Mouse (Mus musculus): Measurements from ENCODE around the gene Idh1.

Idh1 gene

GRCm38 (mm10) chr1:65176171-65176570 is 10.1 kb downstream of the Idh1 start:
- DNase-seq = no peak

GRCm38 (mm10) chr1:65173716-65174115 is 12.6 kb downstream of the Idh1 start:
- DNase-seq = no peak

GRCm38 (mm10) chr1:65171579-65171978 is 14.7 kb downstream of the Idh1 start:
- DNase-seq = no peak

DNA sequence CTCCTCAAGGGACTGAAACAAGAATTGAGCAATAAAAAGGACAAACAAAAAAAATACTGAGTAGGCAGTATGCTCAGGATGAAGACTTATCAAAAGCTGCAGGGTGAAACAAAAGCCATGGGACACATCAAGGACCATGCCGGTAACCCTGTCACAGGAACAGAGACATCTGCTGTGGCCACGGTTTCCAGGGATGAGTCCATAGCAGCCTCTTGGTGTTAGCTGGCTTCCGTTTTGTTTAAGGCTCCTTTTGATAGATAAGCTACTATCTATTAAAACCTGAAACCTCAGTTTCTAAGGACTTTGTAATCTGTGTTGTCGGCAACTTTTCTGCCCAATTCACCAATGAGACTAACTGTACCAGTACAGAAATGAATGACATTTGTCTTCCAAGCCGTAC is 16.4 kb downstream of the Idh1 start:
- DNase-seq = no peak

DNA sequence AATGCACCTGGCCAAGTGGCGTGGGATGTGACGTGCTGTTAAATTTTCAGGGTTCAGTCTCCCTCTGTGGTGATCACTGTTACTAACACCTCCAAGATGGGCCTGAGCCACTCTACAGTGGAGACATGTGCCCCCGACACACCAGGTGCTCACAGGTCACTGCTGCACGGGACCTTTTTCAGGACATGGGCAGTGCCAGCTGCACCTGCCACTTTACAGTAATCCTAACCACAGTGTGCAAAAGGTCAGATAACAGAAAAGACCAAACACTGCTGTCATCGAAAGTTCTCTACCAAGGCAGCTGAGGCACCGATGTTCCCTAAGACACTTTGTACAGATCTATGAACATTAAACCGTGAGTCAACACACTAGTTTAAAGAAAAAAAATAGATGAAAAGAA is 16.8 kb downstream of the Idh1 start:
- no peak for DNase-seq

GRCm38 (mm10) chr1:65167496-65167895 is 18.8 kb downstream of the Idh1 start:
- no peak for DNase-seq

DNA sequence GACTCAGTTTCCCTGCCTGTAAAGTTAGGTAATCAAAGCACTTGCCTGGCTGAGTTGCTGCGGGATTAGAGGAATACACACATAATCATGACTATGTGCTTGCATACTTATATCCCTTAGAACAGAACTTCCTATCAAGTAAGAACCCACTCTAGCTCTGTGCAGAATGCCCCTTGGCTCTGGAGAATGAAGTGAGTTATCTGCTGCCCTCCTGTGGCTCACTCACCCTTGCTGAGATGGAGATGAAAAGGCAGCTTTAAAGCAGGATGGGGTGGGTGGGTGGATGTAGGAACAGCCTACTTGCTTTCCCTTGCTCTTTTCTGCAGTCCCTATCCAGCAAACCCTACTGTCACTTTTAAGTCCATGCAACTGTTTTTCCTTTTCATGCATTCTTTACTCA is 24.1 kb downstream of the Idh1 start:
- peak; percentile 19 for DNase-seq

DNA sequence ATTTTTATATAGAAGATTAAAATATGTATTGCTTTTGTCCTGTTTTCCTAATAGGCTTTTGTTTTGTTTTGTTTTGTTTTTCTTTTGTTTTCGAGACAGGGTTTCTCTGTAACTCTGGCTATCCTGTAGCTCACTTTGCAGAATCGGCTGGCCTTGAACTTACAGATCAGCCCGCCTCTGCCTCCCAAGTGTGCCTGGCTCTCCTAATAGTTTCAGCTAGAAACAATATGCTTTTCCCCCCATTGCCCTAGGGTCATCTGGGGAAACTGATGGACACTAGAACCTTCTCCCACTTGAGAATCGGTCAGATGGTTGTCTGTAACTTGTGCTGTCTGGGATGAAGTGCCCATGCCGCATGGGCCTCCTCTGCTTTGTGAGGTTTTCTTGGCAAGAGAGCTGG is 30.2 kb downstream of the Idh1 start:
- no peak for DNase-seq

DNA sequence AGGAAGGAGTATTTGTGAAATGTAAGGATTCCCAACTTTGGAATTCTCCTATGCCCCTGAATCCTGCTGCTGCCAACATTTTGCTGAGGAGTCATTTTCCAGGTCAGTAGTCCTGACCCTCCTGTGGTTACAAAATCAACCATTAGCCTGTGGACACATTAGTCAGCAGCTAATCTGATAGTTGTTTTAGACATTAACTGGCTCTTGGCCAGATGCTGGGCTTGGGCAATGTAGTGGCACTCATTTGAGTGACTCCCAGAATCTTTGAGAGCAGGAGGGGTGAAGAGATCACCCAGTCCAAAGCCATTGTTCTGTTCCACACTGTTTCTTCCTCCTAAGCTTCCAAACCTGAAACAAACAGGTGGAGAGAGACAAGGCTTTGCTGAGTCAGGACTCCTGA is 31.5 kb downstream of the Idh1 start:
- DNase-seq = no peak

GRCm38 (mm10) chr1:65147971-65148370 is 38.3 kb downstream of the Idh1 start:
- no peak for DNase-seq

- no peak for DNase-seq
Measured at GRCm38 (mm10) chr1:65147326-65147725, 39.0 kb downstream of the Idh1 start.

DNA sequence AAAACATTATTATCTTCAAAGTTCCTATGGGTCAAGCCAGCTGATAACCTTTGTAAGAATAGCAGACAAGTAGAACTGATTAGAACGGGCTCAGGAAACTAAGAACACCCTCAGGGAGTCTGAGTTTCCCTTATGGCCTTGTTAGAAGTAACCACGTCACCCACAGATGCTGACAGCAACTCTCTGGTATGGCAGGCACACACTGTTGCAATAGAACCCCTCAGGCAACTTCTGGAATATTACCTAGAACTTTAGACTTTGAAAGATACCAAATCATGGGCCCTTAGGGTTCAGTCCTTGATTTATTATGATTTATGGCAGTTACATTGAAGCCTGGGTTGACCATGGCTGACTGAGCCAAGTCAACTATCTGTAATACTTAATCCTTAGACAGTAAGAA is 39.7 kb downstream of the Idh1 start:
- no peak for DNase-seq

GRCm38 (mm10) chr1:65144783-65145182 is 41.5 kb downstream of the Idh1 start:
- no peak for DNase-seq

GRCm38 (mm10) chr1:65137560-65137959 is 48.7 kb downstream of the Idh1 start:
- no peak for DNase-seq

DNA sequence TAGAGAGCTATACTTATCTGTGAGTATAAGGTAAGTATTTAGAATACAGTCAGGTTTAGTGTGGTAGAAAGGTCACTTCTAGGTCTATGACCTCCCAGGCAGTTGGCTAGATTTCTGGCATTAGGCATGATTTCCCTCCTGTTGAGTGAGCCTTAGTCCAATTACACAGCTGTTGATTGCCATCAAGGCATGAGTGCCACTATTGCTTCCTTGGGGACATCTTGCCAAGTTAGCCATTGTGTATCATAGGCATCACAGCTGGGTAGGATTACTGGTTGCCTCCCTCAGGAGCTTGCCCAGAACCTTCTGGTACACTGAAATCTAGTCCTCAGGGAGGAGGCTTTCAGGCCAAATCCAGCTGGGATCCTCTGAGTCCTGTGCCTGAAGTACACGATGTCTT is 53.5 kb downstream of the Idh1 start:
- no peak for DNase-seq

DNA sequence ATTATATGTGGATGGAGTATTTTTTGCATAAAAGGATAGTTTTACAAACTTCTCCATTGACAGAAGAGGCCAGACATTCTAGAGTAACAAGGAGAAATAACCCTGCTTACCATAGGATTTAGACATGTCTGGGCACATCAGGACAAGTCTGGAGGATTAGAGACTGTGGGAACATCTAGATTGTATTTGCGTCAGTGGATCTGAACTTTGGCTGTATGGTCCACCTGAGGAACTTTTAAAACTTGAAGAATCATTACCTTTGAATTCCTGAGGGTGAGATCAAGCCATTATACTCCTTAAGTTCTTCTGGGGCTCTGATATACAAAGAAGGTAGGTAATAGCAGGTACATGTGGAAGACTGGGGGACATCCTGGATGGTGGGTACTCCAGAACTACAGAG is 54.6 kb downstream of the Idh1 start:
- no peak for DNase-seq

DNA sequence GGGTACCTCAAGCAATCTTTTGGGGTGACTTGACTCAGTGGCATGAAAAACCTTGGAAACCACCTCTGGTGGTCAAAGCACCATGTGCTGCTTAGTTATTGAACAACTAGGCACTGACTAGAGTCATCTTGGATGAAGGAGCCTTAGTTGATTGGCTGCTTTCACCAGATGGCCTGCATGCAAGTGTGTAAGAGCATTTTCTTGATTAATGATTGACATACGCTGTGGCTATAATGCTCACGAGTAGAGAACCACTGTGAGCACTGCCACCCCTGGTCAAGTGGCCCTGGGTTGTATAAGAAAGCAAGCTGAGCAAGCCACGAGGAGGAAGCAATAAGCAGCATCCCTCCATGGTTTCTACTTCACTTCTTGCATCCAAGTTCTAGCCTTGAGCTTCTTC is 56.1 kb downstream of the Idh1 start:
- DNase-seq = no peak

- peak; percentile 10 for DNase-seq
Measured at GRCm38 (mm10) chr1:65129634-65130180, 56.6 kb downstream of the Idh1 start.

DNA sequence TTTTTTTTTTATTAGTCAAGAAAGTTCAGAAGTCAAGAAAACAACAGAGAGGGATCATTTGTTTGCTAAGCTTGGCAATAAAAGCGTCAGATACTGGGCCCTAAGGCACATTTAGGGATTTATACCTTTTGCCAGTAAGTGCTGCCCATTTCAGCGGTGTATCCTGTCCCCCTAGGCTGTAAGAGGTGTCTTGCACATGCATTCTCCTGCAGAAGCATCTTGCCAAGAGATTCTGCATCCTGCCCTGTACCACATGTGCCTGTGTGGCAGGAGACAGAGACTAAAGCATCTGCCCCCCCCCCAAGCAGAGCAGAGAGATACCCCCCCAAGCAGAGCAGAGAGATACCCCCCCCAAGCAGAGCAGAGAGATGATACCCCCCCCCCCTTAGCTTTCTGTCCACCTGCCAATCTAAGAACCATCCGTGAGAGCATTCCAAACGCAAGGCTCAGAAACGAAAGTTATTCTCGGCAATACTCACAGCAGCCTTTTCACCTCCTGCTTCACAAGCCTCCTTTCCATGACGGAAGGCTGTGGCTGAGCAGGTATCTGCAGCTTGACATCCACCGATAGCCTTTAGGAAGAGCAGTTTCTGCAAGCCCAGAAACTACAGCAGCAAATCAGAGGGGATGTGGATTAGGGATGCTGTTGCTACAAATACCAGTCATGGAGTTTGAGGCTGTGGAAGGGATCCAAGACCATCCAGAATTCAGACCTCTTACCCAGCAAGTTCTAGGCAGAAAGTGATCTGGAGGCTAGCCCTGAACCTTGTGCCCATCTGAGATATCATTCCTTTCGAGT is 63.5 kb downstream of the Idh1 start, which contains the start of gene D630023F18Rik:
D630023F18Rik (minus strand) TSS at position 641 of the 799 bp plus-strand sequence.
- DNase-seq = peak; percentile 22

DNA sequence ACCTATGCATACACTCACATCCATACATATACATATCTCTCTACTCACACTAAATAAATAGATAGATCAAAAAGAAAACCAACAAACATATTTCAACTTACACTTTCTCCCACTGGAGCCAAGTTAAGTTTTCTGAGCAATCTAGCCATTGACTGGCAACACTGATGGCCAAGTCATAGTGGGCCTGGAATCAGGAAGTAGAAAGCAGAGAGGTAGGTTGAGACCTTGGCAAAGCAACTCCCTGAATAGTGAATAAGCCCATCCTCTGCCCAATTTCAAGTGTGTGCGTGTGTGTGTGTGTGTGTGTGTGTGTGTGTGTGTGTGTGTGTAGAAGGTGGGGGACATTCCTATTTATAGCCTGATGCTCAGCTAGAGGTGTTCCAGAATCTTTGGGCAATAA is 66.9 kb downstream of the Idh1 start, which contains the start of gene Gm28845:
Gm28845 (minus strand) TSS at position 121 of the 400 bp plus-strand sequence.
- DNase-seq = no peak

GRCm38 (mm10) chr1:65118150-65118913 is 68.0 kb downstream of the Idh1 start:
- no peak for DNase-seq

DNA sequence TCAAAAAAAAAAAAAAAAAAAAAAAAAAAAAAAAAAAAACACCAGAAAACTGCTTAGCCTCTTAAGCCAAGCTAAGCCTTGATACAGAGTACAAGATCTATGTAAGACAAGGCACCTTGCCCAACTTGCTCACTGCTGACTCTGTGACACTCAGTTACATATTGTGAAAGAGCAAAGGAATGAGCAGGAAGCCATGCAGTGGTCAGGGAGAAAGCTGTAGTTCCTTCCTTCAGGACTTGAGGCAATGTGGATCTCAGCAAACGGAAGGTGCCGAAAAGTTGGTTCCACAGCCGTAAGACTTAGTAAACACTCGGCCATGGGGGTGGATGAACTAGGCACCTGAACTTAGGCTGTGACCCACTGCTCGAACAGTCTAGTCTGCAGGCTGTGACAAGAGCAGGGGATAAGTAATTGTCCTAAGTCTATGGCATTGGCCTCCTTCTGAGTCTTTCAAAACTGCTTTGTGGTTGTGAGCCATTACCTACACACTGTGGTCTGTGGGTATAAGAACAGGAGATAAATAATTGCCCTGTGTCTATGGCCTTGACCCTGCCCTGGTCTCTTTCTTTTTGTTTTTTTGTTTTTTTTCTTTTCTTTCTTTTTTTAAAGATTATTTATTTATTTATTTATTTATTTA is 72.6 kb downstream of the Idh1 start:
- no peak for DNase-seq

DNA sequence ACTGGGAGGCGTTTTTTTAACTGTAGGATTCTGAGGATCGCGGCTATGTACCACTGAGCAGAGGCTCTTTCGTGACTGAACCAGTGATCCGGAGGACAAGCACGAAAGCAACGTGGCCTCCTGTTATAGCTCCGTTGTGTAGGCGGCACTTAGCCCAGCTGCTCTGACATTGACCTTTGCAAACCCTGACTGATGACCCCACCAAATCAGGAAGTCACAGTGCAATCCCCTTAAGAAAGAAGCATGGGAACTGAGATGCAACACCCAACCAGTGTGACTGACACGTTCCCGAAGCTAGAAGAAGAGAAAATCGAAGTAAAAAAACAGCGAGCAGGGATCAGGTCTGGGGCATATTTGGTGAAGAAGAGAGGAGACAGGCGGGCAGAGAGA is 73.5 kb downstream of the Idh1 start:
- no peak for DNase-seq

Data from right cerebral cortex, adult 18-20 months (tissue).